Mouse (Mus musculus) ES-Bruce4 (cell line): ENCODE data around the gene Kcna5. TPM values are rescaled to one million over a fixed set of nuclear protein-coding genes. Genes with fewer than 3 reads are reported as not detected.

Experiments used
- H3K27ac ChIP-seq: 2 replicates; pipeline ENCODE4 v1.5.1; 2012; ENCODE audit warnings: low read length, inconsistent platforms; ENCODE audit not compliant: insufficient read depth
- H3K27me3 ChIP-seq: 2 replicates; pipeline ENCODE4 v1.6.1; 2012; ENCODE audit warnings: mild to moderate bottlenecking, low read length, inconsistent platforms; ENCODE audit not compliant: control insufficient read depth, poor library complexity, insufficient read depth, severe bottlenecking
- H3K36me3 ChIP-seq: 2 replicates; pipeline ENCODE4 v1.6.1; 2012; ENCODE audit warnings: inconsistent platforms, mild to moderate bottlenecking, low read length, moderate library complexity; ENCODE audit not compliant: control insufficient read depth, poor library complexity, insufficient read depth, severe bottlenecking
- H3K4me1 ChIP-seq: one replicate; pipeline ENCODE4 v1.8.1; 2011; ENCODE audit warnings: low read length; ENCODE audit not compliant: control insufficient read depth, insufficient read depth
- H3K4me3 ChIP-seq: 2 replicates; pipeline ENCODE4 v1.5.1; 2011; ENCODE audit warnings: low read depth, mild to moderate bottlenecking, low read length
- H3K9ac ChIP-seq: 2 replicates; pipeline ENCODE4 v1.6.1; 2012; ENCODE audit warnings: low read depth, mild to moderate bottlenecking, inconsistent platforms; ENCODE audit not compliant: poor library complexity, severe bottlenecking
- H3K9me3 ChIP-seq: replicated peaks from 2 replicates; pipeline ENCODE4 v1.6.1; 2012; ENCODE audit warnings: mild to moderate bottlenecking, low read length, inconsistent platforms; ENCODE audit not compliant: control insufficient read depth, poor library complexity, insufficient read depth, severe bottlenecking
- CTCF ChIP-seq: IDR thresholded peaks from one replicate; pipeline ENCODE4 v1.8.1; 2011; ENCODE audit warnings: low read depth, low read length
- EP300 ChIP-seq: IDR thresholded peaks from 2 replicates; pipeline ENCODE4 v1.6.1; 2011; ENCODE audit warnings: low read depth, low read length; ENCODE audit not compliant: insufficient read depth
- POLR2A ChIP-seq: IDR thresholded peaks from one replicate; pipeline ENCODE4 v1.8.1; 2011; ENCODE audit warnings: low read length; ENCODE audit not compliant: insufficient read depth
- polyA plus RNA-seq: library from polyadenylated mRNA; stranded (reverse); fragments of >200 nt; gene quantifications from 2 replicates; pipeline ENCODE4 v1.2.4, GENCODE M21; 2011; ENCODE audit warnings: low read depth; ENCODE audit not compliant: missing spikeins, insufficient read depth, insufficient read length

Kcna5 gene
- polyA plus RNA-seq, 1 experiment = not detected

- Histone ChIP-seq H3K36me3 (no peaks in the 10 kb centered on the region), H3K4me3 (no peak overlapping the region), H3K9ac (no peak overlapping the region), H3K9me3 (no peaks in the 10 kb centered on the region), H3K27me3 (no peaks in the 10 kb centered on the region), H3K27ac (no peak overlapping the region), H3K4me1 (no peaks in the 10 kb centered on the region)
- no peak for TF ChIP-seq POLR2A
Measured at GRCm38 (mm10) chr6:126497173-126497839, 37.9 kb downstream of the Kcna5 start.

DNA sequence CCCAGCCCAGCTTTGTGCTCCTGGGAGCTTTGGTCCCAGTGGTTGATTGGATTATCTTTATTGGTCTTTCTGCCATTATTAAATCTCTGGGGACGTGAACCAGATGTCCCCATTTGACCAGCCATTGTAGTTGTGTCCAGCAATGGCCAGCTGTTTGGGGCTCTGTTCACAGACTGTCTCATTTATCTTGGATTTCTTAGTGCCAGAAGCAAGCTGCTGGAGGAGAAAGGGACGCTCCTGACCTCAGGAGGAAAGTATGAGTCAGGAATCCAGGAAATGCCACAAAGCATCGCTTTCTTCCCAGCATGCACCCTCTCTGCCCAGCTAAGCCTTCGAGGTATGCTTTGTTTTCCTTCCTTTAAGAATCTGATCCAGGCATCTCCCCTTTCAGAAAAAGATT is 48.1 kb downstream of the Kcna5 start:
- no peaks in the 10 kb centered on the region for H3K27me3 ChIP-seq
- TF ChIP-seq POLR2A = no peak
- TF ChIP-seq CTCF = no peak
- no peaks in the 10 kb centered on the region for H3K9me3 ChIP-seq
- H3K27ac ChIP-seq = no peak overlapping the region
- H3K4me1 ChIP-seq = no peaks in the 10 kb centered on the region
- H3K4me3 ChIP-seq = no peak overlapping the region
- H3K9ac ChIP-seq = no peak overlapping the region
- H3K36me3 ChIP-seq = no peaks in the 10 kb centered on the region

DNA sequence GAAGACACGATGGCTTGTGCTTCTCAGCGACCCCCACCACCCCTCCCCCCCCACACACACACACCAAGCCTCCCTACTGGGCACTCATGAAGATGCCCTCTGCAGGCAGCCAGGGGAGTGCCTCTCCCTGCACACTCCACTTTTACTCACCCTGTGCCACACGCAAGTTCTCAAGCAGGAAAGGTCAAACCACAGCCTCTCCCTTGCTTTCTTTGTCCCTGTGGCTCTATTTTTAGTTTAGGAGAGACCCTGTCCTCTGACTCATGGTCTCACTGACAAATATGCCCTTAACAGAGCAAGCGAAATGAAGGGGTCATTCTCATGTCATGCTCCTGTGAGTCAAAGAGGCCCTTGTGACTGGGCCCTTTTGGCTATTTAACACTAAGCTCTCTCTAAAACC is 50.3 kb downstream of the Kcna5 start:
- H3K4me3 ChIP-seq = no peak overlapping the region
- no peak overlapping the region for H3K27ac ChIP-seq
- TF ChIP-seq POLR2A = no peak
- TF ChIP-seq CTCF = no peak
- no peak for TF ChIP-seq EP300
- no peaks in the 10 kb centered on the region for H3K36me3 ChIP-seq
- H3K27me3 ChIP-seq = no peaks in the 10 kb centered on the region
- H3K9ac ChIP-seq = no peak overlapping the region
- no peaks in the 10 kb centered on the region for H3K4me1 ChIP-seq
- no peaks in the 10 kb centered on the region for H3K9me3 ChIP-seq

- H3K27ac ChIP-seq = no peak overlapping the region
- no peaks in the 10 kb centered on the region for H3K9me3 ChIP-seq
- H3K36me3 ChIP-seq = no peaks in the 10 kb centered on the region
- H3K27me3 ChIP-seq = no peaks in the 10 kb centered on the region
- TF ChIP-seq CTCF (no peak), POLR2A (no peak), EP300 (no peak)
- H3K4me1 ChIP-seq = no peaks in the 10 kb centered on the region
- H3K9ac ChIP-seq = no peak overlapping the region
- H3K4me3 ChIP-seq = no peak overlapping the region
Measured at GRCm38 (mm10) chr6:126483264-126483867, 51.8 kb downstream of the Kcna5 start.

Other genes starting within 250 kb of the Kcna5 start
- gene Kcna1, start 111.0 kb upstream of the Kcna5 start, polyA plus RNA-seq = 0.19 TPM in 1 of 2 replicates, not detected in the other
- 0.58 and 1.5 TPM in 2 replicates for gene Kcna6, start 205.3 kb upstream of the Kcna5 start, polyA plus RNA-seq